Mouse (Mus musculus) retina, postnatal 1 day (tissue): ENCODE measurements around the gene Pygm.

ENCODE experiments used
- DNase-seq: peaks from one replicate; pipeline ENCODE4 v3.0.0-alpha.2; 2012

Pygm gene

DNA sequence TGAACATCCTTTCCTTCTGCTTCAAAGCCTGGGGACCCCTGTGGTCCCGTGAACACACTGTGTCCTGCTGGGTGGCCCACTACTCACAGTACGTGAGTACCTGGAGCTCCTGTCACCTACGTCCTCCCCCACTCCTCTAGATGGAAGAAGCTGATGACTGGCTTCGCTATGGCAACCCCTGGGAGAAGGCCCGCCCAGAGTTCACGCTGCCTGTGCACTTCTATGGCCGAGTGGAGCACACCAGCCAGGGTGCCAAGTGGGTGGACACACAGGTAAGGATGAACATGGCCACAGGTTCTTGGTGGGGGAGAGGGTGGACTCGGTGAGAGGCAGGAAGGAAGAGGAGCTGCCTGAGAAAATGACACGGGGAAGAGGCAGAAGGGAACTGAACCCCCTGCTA lies 2.0 kb downstream of the Pygm start:
- no peak for DNase-seq

DNA sequence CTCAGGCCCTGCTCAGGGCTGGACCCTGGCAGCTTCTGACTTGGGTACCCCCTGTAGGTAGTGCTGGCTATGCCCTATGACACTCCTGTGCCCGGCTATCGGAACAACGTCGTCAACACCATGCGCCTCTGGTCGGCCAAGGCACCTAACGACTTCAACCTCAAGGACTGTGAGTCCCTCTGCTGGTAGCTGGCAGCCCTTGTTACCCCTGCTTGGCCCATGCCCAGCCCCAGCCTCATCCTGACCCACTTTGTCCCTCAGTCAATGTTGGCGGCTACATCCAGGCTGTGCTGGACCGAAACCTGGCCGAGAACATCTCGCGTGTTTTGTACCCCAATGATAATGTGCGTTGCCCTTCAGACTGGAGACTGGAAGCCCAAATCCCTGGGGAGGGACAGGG lies 3.8 kb downstream of the Pygm start:
- peak; percentile 51 for DNase-seq

DNA sequence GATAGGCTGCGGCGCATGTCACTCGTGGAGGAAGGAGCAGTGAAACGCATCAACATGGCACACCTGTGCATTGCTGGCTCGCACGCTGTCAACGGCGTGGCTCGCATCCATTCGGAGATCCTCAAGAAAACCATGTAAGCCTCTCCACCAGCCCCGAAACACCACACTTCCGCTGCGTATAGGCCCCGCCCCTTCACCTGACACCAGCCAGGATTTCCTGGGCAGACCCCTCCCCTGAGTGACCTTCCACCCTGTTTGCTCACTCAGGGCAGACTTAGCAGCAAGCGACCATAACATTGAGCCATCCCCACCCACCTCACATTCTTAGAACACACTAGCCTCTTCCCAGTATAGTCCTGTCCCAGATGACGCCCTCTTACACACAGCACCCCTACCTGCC lies 5.6 kb downstream of the Pygm start:
- peak; percentile 37 for DNase-seq

DNA sequence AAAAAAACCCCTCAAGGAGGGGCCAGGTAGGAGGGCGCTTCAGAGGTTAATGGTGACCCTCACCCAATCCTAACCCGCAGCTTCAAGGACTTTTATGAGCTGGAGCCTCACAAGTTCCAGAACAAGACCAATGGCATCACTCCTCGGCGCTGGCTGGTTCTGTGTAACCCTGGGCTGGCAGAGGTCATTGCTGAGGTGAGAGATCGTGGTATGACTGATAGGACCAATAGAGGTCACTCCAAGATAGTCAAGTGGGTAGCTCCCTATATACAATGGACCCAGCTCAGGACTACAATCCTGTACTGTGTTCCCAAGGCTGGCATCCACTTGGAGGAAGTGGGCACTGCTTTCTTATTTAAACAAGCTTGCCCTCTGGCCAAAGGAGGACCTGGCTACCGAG lies 6.1 kb downstream of the Pygm start:
- DNase-seq = no peak

DNA sequence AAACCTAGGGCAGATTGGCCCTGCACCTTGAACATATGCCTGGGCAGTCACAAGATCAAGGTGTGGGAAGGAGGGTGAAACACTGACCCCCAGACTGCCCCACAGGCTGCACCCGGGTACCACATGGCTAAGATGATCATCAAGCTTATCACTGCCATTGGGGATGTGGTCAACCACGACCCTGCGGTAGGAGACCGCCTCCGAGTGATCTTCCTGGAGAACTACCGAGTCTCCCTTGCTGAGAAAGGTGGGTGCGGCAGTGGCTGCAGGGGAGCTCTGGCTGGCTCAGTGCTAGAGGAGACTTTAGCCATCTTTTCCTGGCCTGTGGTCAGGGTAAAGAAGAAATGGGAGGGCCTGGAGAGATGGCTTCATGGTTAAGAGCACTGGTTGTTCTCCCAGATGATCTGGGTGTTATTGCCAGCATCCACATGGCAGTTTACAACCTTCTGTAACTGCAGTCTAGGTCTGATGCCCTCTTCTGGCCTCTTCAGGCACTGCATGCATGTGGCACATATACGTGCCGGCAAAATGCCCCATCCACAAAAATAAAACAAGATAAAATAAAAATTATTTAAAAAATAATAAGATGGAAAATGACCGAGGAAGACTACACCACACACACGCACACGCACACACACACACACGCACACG lies 8.7 kb downstream of the Pygm start:
- DNase-seq = no peak

DNA sequence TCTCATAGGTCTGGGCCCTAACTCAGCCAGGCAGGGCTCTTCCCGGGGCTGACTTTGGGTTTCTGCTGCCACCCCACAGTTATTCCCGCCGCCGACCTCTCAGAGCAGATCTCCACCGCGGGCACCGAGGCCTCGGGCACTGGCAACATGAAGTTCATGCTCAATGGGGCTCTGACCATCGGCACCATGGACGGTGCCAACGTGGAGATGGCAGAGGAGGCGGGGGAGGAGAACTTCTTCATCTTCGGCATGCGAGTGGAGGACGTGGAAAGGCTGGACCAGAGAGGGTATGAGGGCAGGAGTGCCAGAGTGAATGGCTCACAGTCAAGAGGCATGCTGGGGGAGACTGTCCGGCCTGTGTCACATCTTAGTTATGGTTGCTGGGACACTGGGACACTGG lies 9.4 kb downstream of the Pygm start:
- DNase-seq = no peak

DNA sequence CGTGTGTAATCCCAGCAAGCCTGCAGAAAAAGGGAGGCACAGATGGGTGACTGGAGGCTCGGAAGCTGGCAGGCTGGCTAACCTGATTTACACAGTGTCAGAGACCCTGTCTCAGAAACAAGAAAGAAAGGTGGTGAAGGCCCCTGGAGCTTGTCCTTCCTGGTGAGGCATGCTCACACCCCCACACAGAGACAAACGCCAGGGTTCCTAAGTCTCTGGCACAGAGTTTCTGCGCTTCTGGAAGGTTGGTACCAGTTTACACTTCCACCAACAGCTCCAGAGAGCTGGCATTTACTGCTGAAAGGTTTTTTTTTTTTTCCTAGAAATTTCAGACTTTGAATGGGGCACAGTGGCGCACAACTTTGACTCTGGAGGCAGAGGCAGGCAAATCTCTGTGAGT lies 12.0 kb downstream of the Pygm start:
- no peak for DNase-seq

DNA sequence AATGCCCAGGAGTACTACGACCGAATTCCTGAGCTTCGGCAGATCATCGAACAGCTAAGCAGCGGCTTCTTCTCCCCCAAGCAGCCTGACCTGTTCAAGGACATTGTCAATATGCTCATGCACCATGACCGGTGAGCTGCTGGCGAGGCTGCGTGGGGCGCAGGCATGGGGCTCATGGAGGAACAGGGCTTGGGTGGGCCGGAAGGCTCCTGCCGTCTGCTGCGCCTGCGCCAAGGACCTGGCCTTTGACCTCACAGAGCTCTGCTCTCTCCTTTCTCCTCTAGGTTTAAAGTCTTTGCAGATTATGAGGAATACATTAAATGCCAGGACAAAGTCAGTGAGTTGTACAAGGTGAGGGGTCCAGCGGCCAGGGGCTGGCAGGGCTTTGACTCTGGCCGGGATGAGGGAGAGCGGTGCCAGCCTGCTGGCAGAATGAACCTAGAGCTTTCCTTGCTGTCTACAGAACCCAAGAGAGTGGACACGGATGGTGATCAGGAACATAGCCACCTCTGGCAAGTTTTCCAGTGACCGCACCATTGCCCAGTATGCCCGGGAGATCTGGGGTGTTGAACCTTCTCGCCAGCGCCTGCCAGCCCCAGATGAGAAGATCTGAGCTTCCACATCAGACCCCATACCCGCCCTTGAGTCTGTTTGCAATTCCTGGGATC lies 13.5 kb downstream of the Pygm start:
- DNase-seq = no peak

DNA sequence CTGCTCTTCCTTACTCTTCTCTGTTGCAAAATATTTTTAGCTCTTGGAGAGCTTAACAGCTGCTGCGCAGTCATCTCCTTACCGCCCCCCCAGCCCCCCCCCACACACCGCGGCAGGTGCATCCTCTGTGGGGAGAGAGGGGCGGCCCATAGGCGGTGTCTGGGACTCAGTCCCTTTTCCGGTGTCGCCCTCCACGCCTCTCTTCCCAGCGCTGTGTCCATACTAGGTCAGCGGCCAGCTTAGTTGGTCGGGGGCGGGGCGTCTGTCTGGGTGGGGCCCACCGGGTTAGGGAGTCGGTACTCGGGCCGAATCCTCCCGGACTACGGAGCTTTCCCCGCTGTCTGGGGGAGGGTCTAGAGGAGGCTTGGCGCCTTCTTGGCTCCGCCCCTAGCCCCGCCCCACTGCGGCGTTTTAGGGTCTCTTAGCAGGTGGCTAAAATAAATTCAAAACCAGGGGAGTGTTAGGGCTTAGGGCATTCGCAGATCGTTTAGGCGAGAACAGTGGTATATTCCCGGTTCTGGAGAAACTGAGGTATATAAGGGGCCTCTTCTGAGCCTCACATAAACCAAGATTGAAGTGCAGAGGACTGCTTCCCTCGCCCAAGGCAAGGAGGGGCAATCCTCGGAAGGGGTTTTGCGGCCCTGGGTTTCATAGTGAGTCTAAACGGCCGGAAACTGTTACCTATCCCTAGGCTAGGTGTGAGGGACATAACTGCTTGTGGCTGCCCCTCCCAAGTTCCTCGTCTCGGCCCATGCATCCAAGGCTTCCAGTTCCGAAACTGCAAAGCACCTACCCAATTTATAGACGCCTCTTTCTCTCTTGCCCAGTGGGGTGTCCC lies 14.5 kb downstream of the Pygm start:
- DNase-seq = peak; percentile 85

DNA sequence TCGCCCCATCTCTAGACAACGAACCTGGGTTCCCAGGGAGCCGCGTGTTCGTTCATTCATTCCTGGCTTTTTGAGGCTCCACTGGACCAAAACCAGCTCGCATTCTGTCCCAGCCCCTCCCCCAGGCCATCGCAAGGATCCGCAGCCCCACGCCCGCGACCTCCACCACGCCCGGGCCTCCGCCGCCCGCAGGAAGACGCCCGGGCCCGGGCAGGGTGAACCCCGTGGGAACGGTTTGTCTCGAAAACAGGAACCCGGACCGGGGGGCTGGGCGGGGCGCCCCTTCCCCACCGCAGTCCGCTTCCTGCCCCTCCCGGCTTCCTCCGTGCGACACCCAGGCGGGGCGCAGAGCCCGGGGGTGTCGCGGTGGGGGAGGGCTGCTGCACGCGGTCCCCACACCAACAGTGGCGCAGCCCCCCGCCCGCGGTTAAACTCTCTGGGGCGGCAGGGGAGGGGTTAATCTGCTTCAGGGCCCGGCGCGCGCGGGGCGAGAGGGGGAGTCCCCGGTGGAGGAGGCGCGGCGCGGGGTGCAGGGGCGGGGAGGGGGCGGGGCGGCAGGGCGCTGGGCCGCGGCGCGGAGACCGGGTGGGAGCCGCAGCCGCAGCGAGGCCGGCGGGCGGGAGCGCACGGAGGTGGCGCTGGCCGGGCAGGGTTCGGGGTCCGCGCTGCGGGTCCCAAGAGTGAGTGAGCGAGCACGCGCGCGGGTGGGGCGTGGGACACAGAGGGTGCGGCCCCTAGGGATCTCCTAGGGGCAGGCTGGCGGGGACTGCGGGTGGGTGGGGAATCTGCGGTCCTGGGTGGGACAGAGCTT lies 15.3 kb downstream of the Pygm start, which contains the start of gene Rasgrp2:
TSS of gene Rasgrp2 (plus strand) at position 56 of the 811 bp plus-strand sequence.
- peak; percentile 78 for DNase-seq

DNA sequence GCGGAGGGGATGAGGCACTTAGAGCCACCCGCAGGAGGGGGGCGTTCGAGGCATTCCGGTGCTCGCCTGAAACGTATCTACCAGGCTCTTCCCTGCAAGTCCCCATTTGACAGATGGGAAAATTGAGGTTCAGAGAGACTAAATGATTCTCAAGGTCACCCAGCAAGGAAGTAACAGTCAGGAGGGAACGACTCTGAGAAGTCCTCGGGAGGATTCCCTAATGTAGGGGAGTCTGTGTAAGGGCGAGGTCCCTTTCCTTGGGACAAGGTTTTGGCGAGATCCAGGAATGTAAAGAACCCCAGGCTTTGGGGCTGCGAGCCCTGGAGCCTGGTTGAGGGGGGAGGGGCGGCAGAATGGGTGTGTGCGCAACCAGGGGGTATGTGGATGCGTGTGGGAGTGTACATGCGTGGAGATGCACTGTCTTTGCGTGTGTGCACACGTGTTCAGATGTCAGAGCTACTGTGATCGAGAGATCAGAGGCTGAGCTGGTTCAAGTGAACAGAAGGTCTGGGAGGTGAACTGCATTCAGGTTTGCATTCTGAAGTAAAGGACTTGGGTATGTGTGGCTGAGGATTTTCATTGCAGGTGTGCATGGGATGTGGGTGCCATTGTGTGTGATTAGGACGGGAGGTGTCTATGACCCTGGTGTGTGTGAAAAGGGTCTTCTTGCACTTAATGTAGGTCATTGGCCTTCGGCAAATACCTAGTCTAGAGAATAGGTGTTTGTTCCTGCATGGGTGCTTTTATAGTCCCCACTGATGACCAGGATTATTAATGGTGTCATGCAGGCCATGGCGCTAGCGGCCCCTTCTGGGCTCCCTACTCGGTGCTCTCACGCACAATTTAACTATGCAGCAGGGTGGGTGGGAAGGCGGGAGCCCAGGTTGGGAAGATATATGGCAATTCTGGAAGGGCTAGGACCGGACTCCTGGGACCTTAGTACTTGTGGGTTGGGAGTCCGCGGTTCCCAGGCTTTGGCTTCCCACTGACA lies 16.2 kb downstream of the Pygm start:
- DNase-seq = peak; percentile 48

DNA sequence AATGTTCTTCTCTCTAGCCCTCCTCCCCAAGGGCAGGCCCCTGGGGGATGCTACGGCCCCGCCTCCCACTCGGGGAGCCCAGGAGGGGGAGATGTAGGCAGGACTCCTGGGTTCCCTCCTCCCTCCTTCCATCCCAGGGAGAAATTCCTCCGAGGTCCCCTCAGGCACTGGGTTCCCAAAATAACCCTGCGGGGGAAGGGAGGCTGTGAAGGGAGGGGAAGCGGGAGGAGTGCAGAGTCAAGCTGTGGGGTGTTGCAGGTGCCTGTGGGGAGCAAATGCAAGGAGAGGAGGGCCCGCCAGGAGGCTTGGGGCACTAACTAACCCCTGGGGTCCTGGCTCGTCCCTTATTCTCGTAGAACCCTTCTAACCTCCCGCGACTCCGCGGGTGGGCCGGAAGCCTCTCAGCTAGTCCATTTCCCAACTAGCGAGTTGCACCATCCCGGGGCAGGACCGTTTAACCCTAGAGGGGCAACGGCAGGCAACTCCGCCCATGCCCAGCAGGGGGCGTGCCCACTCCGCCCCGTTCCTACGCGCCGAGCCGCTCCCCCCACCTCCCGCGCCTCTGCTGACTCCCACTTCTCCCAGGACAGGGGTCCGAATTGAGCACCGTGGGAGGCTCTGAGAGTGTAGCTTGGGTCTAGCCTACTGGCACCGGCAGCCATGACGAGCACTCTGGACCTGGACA lies 17.1 kb downstream of the Pygm start:
- DNase-seq = peak; percentile 74

DNA sequence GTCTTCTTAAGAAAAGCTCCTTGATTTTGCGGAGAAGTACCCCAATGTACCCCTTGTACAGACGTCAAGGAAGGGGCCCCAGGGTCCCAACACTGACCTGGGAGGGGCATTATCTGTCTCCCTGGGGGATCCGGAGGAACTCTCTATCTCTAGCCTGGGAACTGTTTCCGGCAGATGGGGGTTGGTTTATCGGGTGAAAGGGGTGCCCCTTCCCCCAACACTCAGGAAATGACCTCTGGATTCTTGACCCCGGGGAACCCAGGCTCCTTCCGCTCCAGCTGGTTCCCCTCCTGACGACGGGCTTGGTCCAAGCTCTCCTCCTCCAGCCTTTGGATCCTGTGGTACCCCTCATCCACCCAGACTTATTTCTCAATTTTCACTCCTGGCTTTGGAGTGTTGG lies 17.8 kb downstream of the Pygm start:
- DNase-seq = no peak

DNA sequence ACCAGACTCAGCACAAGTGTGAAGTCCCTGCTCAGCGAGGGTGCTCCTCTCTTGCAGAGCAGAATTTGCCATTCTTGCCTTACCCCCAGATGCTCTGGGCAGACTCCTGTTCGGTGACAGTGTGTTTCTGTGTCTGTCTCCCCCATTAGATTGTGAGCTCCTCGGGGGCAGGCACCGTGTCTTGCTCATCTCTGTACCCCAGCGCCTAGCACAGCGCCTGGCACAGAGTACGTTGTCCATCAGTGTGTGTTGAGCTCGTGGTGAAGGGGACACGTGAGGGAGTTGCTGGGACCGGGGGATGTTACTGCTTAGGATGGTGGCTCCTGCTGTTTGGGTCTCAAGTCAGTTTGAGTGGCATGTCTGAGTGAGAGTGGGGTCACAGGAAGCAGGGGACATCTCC lies 19.7 kb downstream of the Pygm start:
- DNase-seq = no peak

DNA sequence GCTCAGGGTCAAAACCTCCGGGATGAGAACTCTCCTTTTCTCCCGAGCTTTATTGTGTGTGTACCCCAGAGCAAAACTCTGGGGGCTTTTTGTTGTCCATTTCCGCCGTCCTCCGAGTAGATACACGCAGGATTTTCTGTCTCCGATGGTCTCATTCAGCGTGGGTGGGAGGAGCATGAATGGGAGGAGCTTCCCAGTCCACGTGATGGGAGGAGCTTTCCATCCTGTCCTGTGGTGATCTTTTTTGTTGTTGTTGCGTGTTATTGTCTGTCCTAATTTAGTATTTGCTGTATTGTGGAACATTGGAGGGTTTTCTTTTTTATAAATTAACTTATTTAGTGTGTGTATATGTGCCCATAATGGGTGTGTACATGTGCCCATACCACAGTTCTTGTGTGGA lies 21.2 kb downstream of the Pygm start:
- DNase-seq = no peak

DNA sequence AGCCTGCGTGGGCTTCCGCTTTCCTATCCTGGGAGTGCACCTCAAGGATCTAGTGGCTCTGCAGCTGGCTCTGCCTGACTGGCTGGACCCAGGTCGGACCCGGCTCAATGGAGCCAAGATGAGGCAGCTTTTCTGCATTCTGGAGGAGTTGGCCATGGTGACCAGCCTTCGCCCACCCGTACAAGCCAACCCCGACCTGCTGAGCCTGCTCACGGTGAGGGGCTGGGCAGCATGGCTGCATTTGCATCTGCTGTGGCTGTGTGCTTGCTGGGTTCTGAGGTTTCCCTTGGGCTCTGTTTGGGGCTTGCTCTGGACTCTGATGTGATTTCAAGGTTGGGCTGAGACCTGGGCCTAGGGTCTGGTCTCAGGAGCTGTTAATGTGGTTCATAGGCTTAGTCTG lies 22.9 kb downstream of the Pygm start:
- DNase-seq = no peak

DNA sequence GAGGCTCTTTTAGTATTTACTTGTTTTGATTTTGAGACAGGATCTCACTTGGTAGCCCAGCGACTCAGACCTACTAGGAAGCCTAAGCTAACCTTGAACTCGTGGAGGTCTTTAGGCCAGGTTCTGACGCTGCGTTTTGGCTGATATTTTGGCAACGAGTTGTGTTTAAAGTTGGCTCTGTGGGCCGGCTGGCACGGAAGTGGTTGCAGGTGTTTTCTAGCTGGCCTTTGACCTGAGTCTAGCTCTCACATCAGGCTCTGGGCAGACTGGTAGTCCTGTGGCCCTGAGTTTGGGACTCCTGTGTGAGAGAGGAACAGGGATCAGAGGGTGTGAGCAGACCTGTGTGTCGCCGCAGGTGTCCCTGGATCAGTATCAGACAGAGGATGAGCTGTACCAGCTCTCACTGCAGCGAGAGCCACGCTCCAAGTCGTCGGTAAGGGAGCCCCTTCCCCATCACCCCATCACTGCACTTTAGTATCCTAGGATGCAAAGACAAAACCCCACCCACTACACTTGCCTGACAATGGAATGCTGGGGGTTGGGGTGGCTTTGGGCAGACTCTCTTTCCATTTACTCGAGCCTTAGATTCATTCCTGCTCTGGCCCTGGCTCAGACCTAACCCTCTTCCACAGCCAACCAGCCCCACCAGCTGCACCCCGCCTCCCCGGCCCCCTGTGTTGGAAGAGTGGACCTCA lies 23.8 kb downstream of the Pygm start:
- DNase-seq = no peak

DNA sequence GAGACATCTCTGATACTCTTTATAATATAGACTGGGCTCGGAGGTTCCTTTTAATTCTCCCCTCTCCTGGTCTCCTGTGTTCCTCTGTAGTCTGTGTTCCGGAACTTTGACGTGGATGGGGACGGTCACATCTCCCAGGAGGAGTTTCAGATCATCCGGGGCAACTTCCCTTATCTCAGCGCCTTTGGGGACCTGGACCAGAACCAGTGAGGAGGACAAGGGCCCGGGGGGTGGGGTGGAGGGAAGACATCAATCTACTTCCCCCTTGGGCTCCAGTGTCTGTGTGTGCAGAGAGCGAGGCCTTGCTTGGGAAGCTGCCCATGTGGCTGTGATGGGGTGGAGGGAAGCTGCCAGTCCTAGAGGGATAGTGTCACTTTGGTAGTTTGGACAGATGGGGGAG lies 24.6 kb downstream of the Pygm start:
- no peak for DNase-seq

DNA sequence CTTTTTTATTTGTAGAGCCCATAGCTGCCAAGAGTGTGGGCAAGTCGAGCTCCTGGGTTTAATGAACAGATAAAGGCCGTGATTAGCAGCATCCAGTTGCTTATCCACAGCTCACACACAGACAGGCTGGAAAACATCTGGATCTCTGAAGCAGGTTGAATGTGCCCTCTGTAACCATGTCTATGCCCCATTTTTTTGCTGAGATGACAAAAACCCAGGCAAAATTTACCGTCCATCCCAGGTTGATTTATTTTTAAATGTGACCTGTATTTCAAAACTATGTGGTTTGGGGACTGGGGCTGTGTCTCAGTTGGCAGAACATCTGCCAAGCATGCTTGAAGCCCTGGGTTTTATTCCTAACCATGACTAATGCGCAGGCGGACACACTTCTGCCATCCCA lies 25.0 kb downstream of the Pygm start:
- DNase-seq = no peak

DNA sequence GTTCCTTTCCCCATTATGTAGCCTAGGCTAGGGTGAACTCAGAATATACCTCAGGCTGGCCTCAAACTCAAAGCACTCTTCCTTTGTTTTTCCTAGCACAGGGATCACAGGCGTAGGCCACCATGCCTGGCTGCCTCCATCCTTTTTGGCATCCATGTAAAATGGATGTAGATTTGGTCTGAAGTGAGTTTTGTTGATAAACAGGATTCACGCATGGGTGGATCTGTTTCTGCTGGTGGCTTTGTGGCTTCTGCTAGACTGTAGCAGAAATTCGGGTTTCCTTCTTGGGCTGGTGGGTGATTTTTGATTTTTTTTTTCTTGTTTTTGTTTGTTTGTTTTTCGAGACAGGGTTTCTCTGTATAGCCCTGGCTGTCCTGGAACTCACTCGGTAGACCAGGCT lies 25.7 kb downstream of the Pygm start:
- no peak for DNase-seq

DNA sequence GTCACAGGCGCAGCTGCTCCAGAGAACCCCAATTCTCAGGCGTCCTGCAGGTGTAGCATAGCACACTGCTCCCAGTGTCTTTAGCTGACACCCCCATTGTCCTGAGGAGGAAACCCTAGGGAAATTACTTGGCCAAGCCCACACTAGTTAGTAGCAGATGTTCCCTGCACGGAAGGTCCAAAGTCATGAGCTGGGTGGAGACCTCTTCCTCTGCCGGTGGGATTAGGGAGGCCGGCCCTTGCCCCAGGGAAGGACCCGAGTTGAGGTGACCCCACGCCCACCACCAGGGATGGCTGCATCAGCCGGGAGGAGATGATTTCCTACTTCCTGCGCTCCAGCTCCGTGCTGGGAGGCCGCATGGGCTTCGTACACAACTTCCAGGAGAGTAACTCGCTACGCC lies 28.6 kb downstream of the Pygm start:
- DNase-seq = no peak
